Mouse (Mus musculus) midbrain, embryonic 15.5 days (tissue): ENCODE results near the gene Ly6g5b. TPM values are rescaled to one million over a fixed set of nuclear protein-coding genes. Genes with fewer than 3 reads are reported as not detected.
A peak's percentile ranks its signal among the peaks of the same experiment; 100 is the strongest.
"Not testable (repeated sequence)": the region's sequence is repeated elsewhere in the genome, so short reads cannot be mapped to it uniquely, and the experiment has no call there.

Source experiments
- ATAC-seq: fragments of 200-750 bp; cut with Nextera tagmentation; replicated peaks from 2 replicates; pipeline ENCODE4 v1.8.0; 2017; ENCODE audit warnings: moderate TSS enrichment
- H3K27ac ChIP-seq: fragments of 300-500 bp; sonication (generic); 2 replicates; pipeline ENCODE4 v1.5.1; 2015; ENCODE audit warnings: mild to moderate bottlenecking, inconsistent platforms
- H3K27me3 ChIP-seq: fragments of 300-500 bp; sonication (generic); replicated peaks from 2 replicates; pipeline ENCODE4 v1.6.1; 2015; ENCODE audit warnings: inconsistent platforms
- H3K36me3 ChIP-seq: fragments of 300-500 bp; sonication (generic); replicated peaks from 2 replicates; pipeline ENCODE4 v1.6.1; 2015; ENCODE audit warnings: inconsistent platforms
- H3K4me1 ChIP-seq: fragments of 300-500 bp; sonication (generic); 2 replicates; pipeline ENCODE4 v1.6.1; 2015; ENCODE audit warnings: inconsistent platforms
- H3K4me2 ChIP-seq: fragments of 300-500 bp; sonication (generic); 2 replicates; pipeline ENCODE4 v1.6.1; 2015; ENCODE audit warnings: inconsistent platforms, mild to moderate bottlenecking, moderate library complexity
- H3K4me3 ChIP-seq: fragments of 300-500 bp; sonication (generic); 2 replicates; pipeline ENCODE4 v1.5.1; 2015; ENCODE audit warnings: mild to moderate bottlenecking, inconsistent platforms
- H3K9ac ChIP-seq: fragments of 300-500 bp; sonication (generic); 2 replicates; pipeline ENCODE4 v1.6.1; 2015; ENCODE audit warnings: mild to moderate bottlenecking, inconsistent platforms
- H3K9me3 ChIP-seq: fragments of 300-500 bp; sonication (generic); 2 replicates; pipeline ENCODE4 v1.6.1; 2016; ENCODE audit warnings: inconsistent platforms
- WGBS: fragments of 180-500 bp; shearing (Covaris S2); methylation state at CpG from one replicate; pipeline ENCODE4 v1.1.7; 2015; ENCODE audit warnings: mixed read lengths; 5-methylcytosine and 5-hydroxymethylcytosine counted together
- polyA plus RNA-seq: library from polyadenylated mRNA; unstranded; fragments of >200 nt; fragmentation: Nextera tagmentation; extraction: Ambion mirVana; gene quantifications from 2 replicates; pipeline ENCODE4 v1.2.1, GENCODE M21; 2015

The Ly6g5b gene
- polyA plus RNA-seq, 1 experiment from 2014 or later, result 2.2 TPM

DNA sequence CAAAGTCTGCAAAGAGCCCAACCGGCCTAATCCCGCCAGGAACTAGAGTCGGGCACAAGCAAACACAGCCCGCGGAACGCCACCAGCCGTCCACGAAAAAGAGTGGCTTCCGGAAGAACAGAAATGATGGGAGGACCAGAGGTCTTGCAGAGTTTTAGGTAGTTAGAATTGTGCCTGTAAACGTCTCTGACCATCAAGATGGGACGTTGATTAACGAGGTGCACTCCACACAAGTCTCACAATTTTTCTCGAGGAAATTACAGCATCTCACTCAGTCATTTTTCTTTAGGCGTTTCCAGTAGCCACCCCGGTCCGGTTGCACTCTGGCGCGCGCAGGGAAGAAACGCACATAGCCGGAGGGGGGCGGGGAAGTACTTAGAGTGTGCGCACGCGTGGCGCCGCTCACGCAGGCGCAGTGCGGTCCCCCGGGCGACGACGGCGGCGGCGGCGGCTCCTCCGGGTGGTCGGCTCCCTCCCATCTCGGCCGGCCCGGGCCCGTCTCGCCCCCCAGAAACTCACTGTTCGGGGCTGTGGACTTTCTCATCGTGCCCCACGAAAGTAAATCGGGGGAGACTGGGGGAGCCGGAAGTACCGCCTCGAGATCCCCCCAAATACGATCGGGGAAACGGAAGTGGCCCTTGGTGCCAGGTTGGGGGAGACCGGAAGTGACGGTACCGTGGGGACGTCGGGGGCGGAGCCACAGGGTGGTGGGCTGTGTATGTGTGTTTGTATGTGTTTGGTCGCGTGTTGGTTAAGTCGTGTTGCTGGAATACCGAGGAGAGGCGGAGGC is 19.8 kb upstream of the Ly6g5b start, which contains the start of gene Bag6:
Gene Bag6 (plus strand): TSS at position 378 of the 790 bp plus-strand sequence.
- H3K36me3 ChIP-seq, result peaks cover 18% of the 10 kb centered on the region
- under 1% methylated on average over 65 of the region's 66 CpGs for WGBS
- peak within 1 kb of the TSS; percentile 97 for H3K27ac ChIP-seq
- peak within 1 kb of the TSS; percentile 85 for H3K4me3 ChIP-seq
- ATAC-seq, result peak; percentile 95
- peak within 1 kb of the TSS; percentile 88 for H3K4me2 ChIP-seq
- H3K9ac ChIP-seq, result peak within 1 kb of the TSS; percentile 77
- peaks cover 29% of the 10 kb centered on the region for H3K4me1 ChIP-seq
- no peaks in the 10 kb centered on the region for H3K27me3 ChIP-seq
- H3K9me3 ChIP-seq, result no peaks in the 10 kb centered on the region

DNA sequence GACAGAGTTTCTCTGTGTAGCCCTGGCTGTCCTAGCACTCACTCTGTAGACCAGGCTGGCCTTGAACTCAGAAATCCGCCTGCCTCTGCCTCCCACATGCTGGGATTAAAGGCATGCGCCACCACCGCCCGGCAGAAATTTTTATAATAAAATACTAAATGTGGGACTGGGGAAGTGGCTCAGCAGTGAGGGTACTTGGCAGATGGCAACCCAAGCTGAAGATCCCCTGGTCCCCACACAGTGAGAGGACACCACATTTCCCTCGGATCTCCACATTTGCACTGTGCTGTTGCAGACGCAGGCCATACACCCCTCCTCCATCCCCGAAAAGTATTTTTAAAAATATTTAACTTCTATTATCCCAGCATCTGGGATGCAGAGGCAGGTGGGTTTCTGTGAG is 18.3 kb upstream of the Ly6g5b start:
- H3K27ac ChIP-seq, result no peak overlapping the region
- ATAC-seq, result no peak

DNA sequence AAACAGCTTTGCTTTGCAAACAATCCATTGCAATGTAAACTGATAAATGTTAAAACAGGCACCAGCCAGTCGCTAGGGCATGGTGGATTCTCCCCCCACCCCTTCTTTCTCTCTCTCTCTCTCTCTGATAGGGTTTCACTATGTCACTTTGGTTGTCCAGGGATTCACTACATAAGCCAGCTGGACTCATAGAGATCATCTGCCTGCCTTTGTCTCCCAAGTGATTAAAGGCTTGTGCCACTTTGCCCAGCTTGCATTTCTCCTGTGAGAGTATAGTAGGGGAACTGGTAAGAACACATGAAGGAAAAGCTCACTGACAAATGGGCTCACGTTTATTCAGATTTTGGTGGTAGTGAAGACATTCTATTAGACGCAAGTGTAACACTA is 16.9 kb upstream of the Ly6g5b start:
- Histone ChIP-seq H3K4me2 (no peak overlapping the region), H3K4me1 (peaks cover 27% of the 10 kb centered on the region), H3K27ac (no peak overlapping the region), H3K4me3 (no peak overlapping the region), H3K27me3 (no peaks in the 10 kb centered on the region), H3K9me3 (no peaks in the 10 kb centered on the region), H3K36me3 (no peaks in the 10 kb centered on the region), H3K9ac (no peak overlapping the region)
- no peak for ATAC-seq
- 76% methylated on average over 3 of the region's 3 CpGs for WGBS

More for the DNA sequence above, 18.3 kb upstream of the Ly6g5b start:
- no peak overlapping the region for H3K9ac ChIP-seq
- H3K4me3 ChIP-seq, result no peak overlapping the region
- H3K27me3 ChIP-seq, result no peaks in the 10 kb centered on the region
- peaks cover 4% of the 10 kb centered on the region for H3K36me3 ChIP-seq
- WGBS, result 93% methylated on average over 7 of the region's 7 CpGs
- no peak overlapping the region for H3K4me2 ChIP-seq
- no peaks in the 10 kb centered on the region for H3K9me3 ChIP-seq
- peaks cover 31% of the 10 kb centered on the region for H3K4me1 ChIP-seq

DNA sequence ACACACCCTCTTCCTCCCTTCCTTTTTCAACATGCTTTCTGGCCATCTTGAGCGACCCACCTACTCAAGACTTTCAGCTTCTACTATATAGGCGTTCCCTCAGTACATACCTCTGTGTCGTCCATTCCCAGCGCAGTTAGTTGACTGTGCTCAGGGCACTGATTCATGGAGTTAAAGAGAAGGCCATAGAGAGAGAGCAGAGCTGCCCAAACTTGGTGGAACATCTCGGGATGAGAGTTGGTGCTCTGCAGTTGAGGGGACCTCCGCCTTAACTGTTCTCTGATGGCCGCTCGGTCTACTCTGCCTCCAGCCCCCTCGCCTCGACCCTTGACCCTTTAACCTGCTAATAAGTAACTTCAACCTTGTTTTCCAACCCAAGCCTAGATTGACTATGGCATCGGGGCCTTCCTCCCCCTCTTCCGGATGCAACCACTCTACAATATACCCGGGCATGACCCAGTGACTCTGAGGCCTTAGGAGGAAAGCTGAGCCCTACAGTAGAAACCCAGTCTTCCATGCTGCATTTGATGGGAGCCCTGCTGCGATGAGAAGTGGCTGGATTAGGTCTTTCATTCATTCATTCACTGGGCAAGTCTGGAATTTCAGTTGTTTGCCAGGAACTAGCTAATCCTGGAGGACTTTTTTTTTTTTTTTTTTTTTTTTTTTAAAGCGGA is 16.4 kb upstream of the Ly6g5b start, which contains the start of gene Apom:
Gene Apom (minus strand): TSS at position 551 of the 674 bp plus-strand sequence.
- no peak within 1 kb of the TSS for H3K4me2 ChIP-seq
- 82% methylated on average over 15 of the region's 15 CpGs for WGBS
- ATAC-seq, result no peak
- H3K27me3 ChIP-seq, result no peaks in the 10 kb centered on the region
- H3K9ac ChIP-seq, result no peak within 1 kb of the TSS
- H3K4me3 ChIP-seq, result no peak within 1 kb of the TSS
- H3K9me3 ChIP-seq, result no peaks in the 10 kb centered on the region
- H3K27ac ChIP-seq, result no peak within 1 kb of the TSS
- H3K36me3 ChIP-seq, result no peaks in the 10 kb centered on the region
- H3K4me1 ChIP-seq, result peaks cover 27% of the 10 kb centered on the region

DNA sequence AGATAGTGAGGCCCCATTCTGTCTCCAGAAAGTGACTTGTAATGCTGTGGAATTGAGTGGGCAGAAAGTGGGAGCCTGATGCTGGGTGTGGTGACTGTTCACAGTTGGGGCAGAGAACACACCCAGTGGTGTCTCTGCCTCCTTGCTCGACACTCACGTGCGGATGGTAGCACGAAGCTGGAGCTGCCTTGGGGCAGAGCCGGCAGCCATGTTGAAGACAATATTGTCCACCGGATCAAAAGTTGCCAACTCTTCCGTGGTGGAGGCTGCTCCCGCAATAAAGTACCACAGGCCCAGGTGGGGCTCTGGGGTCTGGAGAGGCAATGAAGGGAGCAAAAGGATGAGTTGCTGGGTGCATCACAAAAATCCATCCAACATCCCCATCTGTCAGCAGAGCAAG is 15.8 kb upstream of the Ly6g5b start:
- H3K27me3 ChIP-seq, result no peaks in the 10 kb centered on the region
- H3K9ac ChIP-seq, result no peak overlapping the region
- H3K36me3 ChIP-seq, result no peaks in the 10 kb centered on the region
- WGBS, result 85% methylated on average over 8 of the region's 8 CpGs
- no peak overlapping the region for H3K4me2 ChIP-seq
- peaks cover 27% of the 10 kb centered on the region for H3K4me1 ChIP-seq
- H3K4me3 ChIP-seq, result no peak overlapping the region
- H3K9me3 ChIP-seq, result no peaks in the 10 kb centered on the region
- no peak for ATAC-seq
- no peak overlapping the region for H3K27ac ChIP-seq

DNA sequence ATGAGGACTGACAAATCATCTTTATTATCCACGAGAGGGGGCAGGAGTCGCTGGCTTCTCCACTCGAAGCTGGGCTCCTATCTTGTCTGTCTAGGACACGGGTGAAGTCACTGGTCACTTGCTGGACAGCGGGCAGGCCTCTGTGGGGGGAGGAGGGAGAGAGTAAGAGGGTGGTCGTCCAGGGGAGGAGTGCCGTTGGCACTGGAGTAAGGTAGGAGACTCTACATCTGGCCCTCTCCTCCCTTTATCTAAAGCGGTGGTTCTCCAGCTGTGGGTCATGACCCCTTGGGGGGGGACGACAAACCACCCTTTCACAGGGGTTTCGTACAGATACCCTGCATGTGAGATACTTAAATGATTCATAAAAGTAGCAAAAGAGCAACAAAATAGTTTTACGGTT is 13.8 kb upstream of the Ly6g5b start:
- Histone ChIP-seq H3K9ac (no peak overlapping the region), H3K9me3 (no peaks in the 10 kb centered on the region)

DNA sequence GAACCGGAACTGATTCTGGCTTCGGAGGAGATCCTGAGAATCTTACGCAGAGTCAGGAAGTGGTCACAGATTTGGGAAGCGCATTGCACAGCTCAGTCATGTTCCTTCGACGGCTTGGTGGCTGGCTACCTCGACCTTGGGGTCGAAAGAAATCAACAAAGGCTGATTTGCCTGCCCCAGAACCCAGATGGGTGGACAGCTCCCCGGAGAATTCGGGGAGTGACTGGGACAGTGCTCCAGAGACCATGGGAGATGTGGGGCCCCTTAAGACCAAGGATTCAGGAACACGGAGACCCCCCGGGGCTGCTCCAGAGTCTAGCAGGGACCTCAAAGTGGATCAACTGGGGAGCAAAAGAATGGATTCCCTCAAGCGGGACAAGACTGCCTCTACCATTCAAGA is 11.8 kb upstream of the Ly6g5b start:
- H3K9ac ChIP-seq, result peak overlapping the region; percentile 77; the same call in 1 of the 2 replicates
- no peaks in the 10 kb centered on the region for H3K27me3 ChIP-seq
- no peaks in the 10 kb centered on the region for H3K9me3 ChIP-seq
- H3K4me2 ChIP-seq, result peak overlapping the region; percentile 65
- H3K4me3 ChIP-seq, result peak overlapping the region; percentile 63
- no peak overlapping the region for H3K27ac ChIP-seq
- ATAC-seq, result no peak
- peaks cover 45% of the 10 kb centered on the region for H3K4me1 ChIP-seq
- H3K36me3 ChIP-seq, result peaks cover 7% of the 10 kb centered on the region; the same call in 1 of the 2 replicates
- 70% methylated on average over 13 of the region's 13 CpGs for WGBS

More for the DNA sequence above, 13.8 kb upstream of the Ly6g5b start:
- Histone ChIP-seq H3K4me1 (peaks cover 35% of the 10 kb centered on the region), H3K27me3 (no peaks in the 10 kb centered on the region), H3K4me2 (no peak overlapping the region), H3K36me3 (0 out of 2 replicates have a peak, but pooled peaks cover 3% of the 10 kb centered on the region), H3K27ac (no peak overlapping the region), H3K4me3 (no peak overlapping the region)
- ATAC-seq, result no peak
- WGBS, result 67% methylated on average over 11 of the region's 11 CpGs

DNA sequence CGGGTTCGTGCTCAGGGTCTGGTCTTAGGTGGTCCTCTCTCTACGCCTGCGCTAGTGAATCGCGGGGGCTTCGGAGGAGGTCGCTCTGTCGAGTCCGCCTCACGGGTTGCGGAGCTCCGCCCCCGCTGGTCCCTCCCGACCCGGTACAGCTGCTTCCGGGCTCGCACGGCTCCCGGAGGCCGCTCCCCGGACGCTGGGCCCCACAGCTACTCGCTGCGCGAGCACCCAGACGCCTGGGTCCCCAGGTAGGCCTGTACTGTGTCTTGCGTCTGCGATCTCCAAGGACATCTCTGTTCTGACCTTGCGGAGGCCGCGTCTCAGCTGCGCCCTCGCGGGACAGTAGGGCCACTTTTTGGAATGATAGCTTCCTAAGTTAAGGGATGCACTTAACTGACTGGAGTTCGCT is 11.0 kb upstream of the Ly6g5b start, which contains the start of gene D17H6S53E:
Gene D17H6S53E (plus strand): TSS at position 168 of the 406 bp plus-strand sequence.
- peak within 1 kb of the TSS; percentile 63 for H3K4me3 ChIP-seq
- no peaks in the 10 kb centered on the region for H3K27me3 ChIP-seq
- H3K9me3 ChIP-seq, result no peaks in the 10 kb centered on the region
- H3K9ac ChIP-seq, result peak within 1 kb of the TSS; percentile 77
- ATAC-seq, result peak; percentile 31; the same call in 1 of the 2 replicates
- H3K36me3 ChIP-seq, result peaks cover 7% of the 10 kb centered on the region; the same call in 1 of the 2 replicates
- peak within 1 kb of the TSS; percentile 71 for H3K27ac ChIP-seq
- peak within 1 kb of the TSS; percentile 65 for H3K4me2 ChIP-seq
- H3K4me1 ChIP-seq, result peaks cover 45% of the 10 kb centered on the region
- 1% methylated on average over 36 of the region's 36 CpGs for WGBS

DNA sequence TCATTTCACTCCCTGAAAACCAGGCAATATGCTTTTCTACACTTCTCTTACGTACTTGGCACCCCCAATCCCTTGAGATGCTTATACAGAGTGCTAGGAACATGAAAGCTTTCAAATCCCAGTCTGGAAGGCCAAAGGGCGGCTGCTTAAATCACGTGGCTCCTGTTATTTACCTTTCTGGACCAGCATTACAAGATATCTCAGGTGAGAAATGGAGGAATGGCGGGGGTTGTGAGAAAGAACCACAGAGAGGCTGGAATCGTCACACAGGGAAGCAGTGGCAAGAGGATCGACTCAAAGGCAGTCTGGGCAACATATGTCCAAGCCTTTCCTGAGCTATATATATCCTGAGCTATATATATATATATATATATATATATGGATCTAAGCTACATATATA is 10.3 kb upstream of the Ly6g5b start:
- Histone ChIP-seq H3K27ac (peak overlapping the region; percentile 71), H3K9me3 (no peaks in the 10 kb centered on the region), H3K4me1 (peaks cover 46% of the 10 kb centered on the region), H3K36me3 (peaks cover 7% of the 10 kb centered on the region; the same call in 1 of the 2 replicates), H3K4me2 (peak overlapping the region; percentile 65), H3K4me3 (peak overlapping the region; percentile 63), H3K27me3 (no peaks in the 10 kb centered on the region), H3K9ac (peak overlapping the region; percentile 77)
- ATAC-seq, result no peak
- WGBS, result 32% methylated on average over 6 of the region's 6 CpGs

DNA sequence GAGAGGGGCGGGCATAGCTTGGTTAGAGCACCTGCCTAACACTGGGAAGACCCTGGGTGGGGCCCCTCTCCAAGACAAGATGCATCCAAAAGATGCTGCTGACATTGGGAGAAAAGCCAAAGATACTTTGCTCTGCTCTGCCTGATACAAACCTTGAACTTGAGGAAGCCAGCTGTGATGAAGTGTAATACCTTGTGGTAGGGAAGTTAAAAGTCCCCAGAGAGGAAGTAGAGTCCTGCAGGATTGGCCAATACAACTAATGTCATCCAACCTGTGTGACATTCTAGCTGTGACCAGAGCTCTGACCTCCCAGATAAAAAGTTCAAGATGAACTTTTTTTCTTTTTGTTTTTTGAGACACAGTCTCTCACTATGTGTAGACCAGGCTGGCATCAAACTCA is 9.9 kb upstream of the Ly6g5b start:
- ATAC-seq, result no peak
- 100% methylated on average over 1 of the region's 1 CpGs for WGBS
- Histone ChIP-seq H3K9ac (peak overlapping the region; percentile 77; the same call in 1 of the 2 replicates), H3K27me3 (no peaks in the 10 kb centered on the region), H3K4me3 (no peak overlapping the region), H3K36me3 (peaks cover 7% of the 10 kb centered on the region; the same call in 1 of the 2 replicates), H3K9me3 (no peaks in the 10 kb centered on the region), H3K4me1 (peaks cover 51% of the 10 kb centered on the region), H3K4me2 (0 out of 2 replicates have a peak overlapping the region, but pooled peaks have one; percentile 65), H3K27ac (no peak overlapping the region)

DNA sequence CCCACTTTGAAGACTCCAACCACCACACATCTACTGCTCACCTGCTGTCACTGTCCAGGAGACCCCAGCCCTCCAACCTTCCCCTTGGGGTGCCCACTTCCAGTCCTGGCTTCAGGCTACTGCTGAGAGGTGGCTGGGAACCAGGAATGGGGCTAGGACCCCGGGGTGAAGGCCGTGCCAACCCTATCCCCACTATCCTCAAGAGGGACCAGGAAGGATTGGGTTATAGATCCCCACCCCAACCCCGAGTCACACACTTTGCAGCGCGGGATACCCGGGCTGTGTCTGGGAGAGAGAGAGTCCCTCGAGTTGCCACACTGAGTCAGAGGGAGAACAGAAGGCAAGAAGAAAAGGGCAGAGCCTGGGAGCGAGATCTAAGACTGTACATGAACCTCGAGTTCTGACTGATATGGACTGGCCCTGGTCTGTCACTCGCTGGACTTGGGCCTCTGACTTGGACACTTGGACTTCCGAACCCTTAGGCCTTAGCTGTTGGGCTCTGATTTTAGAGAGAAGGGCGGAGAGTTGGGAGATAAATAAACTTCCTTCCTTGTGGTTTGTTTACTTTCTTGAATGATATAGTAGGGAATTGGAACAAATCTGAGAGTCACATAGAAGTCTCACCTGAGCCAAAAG is 9.2 kb upstream of the Ly6g5b start:
- peaks cover 57% of the 10 kb centered on the region for H3K4me1 ChIP-seq
- H3K4me2 ChIP-seq, H3K9ac ChIP-seq, H3K27ac ChIP-seq, H3K4me3 ChIP-seq, H3K9me3 ChIP-seq, ATAC-seq, H3K27me3 ChIP-seq: not testable (repeated sequence)
- WGBS, result 92% methylated on average over 12 of the region's 12 CpGs
- peaks cover 10% of the 10 kb centered on the region; the same call in 1 of the 2 replicates for H3K36me3 ChIP-seq

DNA sequence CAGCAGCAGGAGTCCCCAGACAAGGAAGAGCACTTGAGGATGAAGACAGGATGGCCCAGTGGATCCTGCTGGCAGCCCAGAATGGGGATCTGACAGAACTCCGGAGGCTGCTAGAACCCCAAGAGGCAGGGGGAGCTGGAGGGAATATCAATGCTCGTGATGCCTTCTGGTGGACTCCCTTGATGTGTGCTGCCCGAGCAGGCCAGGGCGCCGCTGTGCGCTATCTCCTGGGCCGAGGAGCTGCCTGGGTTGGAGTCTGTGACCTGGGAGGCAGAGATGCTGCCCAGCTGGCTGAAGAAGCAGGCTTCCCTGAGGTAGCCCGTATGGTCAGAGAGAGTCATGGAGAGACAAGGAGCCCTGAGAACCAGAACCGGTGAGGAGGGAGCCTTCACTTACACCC is 8.1 kb upstream of the Ly6g5b start:
- peaks cover 48% of the 10 kb centered on the region for H3K4me1 ChIP-seq
- ATAC-seq, H3K9me3 ChIP-seq, H3K9ac ChIP-seq, H3K27me3 ChIP-seq, H3K4me3 ChIP-seq, H3K27ac ChIP-seq, H3K4me2 ChIP-seq: not testable (repeated sequence)
- WGBS, result 93% methylated on average over 9 of the region's 9 CpGs
- peaks cover 14% of the 10 kb centered on the region; the same call in 1 of the 2 replicates for H3K36me3 ChIP-seq
